Mouse (Mus musculus) heart, postnatal 36 days (tissue): ENCODE data around the gene Pgm2. TPM values are rescaled to one million over a fixed set of nuclear protein-coding genes. Genes with fewer than 3 reads are reported as not detected.

Experiments
- DNase-seq, 2 experiments: peaks; one replicate each; pipeline ENCODE4 v3.0.0; 2021 to 2022
- intact Hi-C: fragments of 180-260 bp; cut with DNase I; formaldehyde crosslinking; loops from one replicate; pipeline ENCODE4 v1.15.1; 2025
- microRNA-seq, 2 experiments: library from miRNA; unstranded; fragments of <30 nt; microRNA quantifications; one replicate each; pipeline ENCODE4 v1.2.0; 2021; ENCODE audit warnings: borderline number of aligned reads in 2 of 2
- total RNA-seq, 2 experiments: library from RNA; stranded (reverse); gene quantifications; 2 replicates each; pipeline ENCODE4 v1.2.3; 2021

Gene Pgm2
- total RNA-seq, 2 experiments from 2014 or later: 5.7 to 8.5 TPM

GRCm38 (mm10) chr5:64168990-64169540, 76.3 kb downstream of the Pgm2 start:
- intact Hi-C loops: no loop called here
- no peak for DNase-seq

DNA sequence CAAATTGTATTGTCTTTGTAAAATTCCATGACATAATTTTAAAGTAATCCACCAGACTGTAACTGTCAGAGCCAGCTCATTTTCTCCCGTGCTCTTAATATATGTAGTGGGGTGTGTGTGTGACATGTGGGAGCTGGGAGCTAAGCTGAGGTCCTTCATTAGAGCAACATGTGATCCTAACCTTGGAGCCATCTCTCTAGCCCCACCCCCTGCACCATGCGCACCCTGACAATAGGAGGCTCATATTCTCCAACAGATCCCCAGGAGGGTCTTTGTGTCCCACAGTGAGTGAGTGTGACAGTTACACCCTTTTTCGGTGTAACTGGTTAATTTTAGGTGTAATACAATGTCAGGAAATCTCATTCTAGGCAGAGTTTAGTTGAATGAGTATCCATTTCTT, 80.1 kb downstream of the Pgm2 start:
- intact Hi-C loops: no loop called here

GRCm38 (mm10) chr5:64173302-64173701, 80.6 kb downstream of the Pgm2 start:
- no peak for DNase-seq
- intact Hi-C loops: no loop called here

More for the DNA sequence above, 80.1 kb downstream of the Pgm2 start:
- no peak for DNase-seq

DNA sequence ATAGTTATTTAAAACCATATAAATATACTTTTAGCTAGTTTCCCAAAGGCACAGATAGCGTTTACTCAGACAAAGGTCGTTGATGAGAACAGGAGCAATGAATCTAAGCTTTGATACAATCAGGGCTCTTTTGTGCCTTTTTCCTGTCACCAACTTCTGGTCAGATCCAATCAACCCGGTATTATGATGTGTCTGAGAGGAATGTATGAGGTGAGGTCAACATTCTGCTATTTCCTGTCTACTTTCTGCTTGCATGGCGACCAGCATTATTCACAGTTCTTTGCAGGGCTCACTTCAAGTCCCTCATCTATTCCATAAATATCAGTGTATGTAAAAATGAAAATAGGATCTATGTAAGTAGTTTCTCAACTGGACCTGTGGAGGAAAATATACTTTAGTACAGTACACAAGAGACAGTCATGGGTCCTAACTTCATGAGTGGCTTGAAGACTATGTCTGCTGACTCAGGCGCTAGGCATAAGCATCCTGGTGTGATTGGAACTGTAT, 81.7 kb downstream of the Pgm2 start:
- intact Hi-C loops: no loop called here

More for the DNA sequence above, 81.7 kb downstream of the Pgm2 start:
- no peak for DNase-seq

Small RNAs within 50 kb of the gene (microRNA-seq; reads per million reads assigned to microRNA genes)
- gene Gm22395 (0 reads per million in 2 experiments), gene Gm23967 (0 reads per million in 2 experiments)

Other genes with a start within 250 kb of the Pgm2 start
- gene Rell1, start 124.1 kb upstream of the Pgm2 start, total RNA-seq: 10 to 100 TPM; 10.6 to 11.9 TPM
- 10 to 100 TPM; 15.3 to 18.5 TPM for gene Tbc1d1, start 63.4 kb downstream of the Pgm2 start, total RNA-seq